Mouse (Mus musculus): ENCODE results near the gene Ube2k.

GRCm38 (mm10) chr5:65491767-65492715 is 45.0 kb upstream of the Ube2k start:
- TF ChIP-seq CTCF (IDR thresholded peaks at IDR 0.05) (peak; percentile 59), POLR2A (IDR thresholded peaks at IDR 0.05; ENCODE audit: insufficient read depth, low read depth, low read length) (no peak), EP300 (IDR thresholded peaks at IDR 0.05; ENCODE audit: insufficient read depth, low read depth, low read length) (no peak)

Measured in heart, adult 2 months (tissue).